Mouse (Mus musculus) left cerebral cortex, adult 9 months (tissue): ENCODE measurements at regions not wholly inside any gene's neighbourhood (a gene's known extent, or its start where the extent isn't known, plus 50 kb on each side); places are given as distances from the start of the nearest gene placed in this dataset.

Experiments
- DNase-seq, 2 experiments: peaks; one replicate each; pipeline ENCODE4 v3.0.0; 2022; ENCODE audit warnings: low spot score in 2 of 2

- no peak for DNase-seq
Measured at GRCm38 (mm10) chr11:31821479-31822411, 50.3 kb upstream of the Cpeb4 start.
